Mouse (Mus musculus): ENCODE measurements around the gene Zfpm1. TPM values are rescaled to one million over a fixed set of nuclear protein-coding genes. Genes with fewer than 3 reads are reported as not detected.

The Zfpm1 gene
- 26.0 and 36.1 TPM in 2 replicates for polyA plus RNA-seq (2012; rRNA removed)

- no peak for DNase-seq (ENCODE audit: extremely low spot score in 1 of 2, low spot score in 1 of 2)
Observed at GRCm38 (mm10) chr8:122282035-122282358, at the start of gene Zfpm1. Gene Zfpm1 (plus strand): TSS chr8:122282141.

- DNase-seq (ENCODE audit: extremely low spot score in 1 of 2, low spot score in 1 of 2), result no peak
Observed at GRCm38 (mm10) chr8:122234055-122234454, 47.9 kb upstream of the Zfpm1 start.

DNA sequence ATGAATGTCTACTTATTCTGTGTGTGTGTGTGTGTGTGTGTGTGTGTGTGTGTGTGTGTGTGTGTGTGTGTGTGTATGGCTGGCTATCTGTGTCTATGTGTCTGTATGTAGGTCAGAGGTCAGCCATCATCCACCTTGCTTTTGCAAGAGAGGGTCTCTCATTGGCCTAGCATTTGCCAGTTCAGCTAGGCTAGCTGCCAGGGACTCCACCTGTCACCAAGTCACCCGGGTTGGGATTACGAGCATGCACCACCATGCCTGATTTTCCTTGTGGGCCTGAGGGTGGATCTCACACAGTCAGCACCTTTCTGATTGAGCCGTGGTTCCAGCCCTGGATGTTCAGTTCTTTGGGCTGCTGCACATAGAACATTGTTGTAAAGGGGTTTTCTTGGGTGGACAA is 45.4 kb upstream of the Zfpm1 start:
- DNase-seq (ENCODE audit: extremely low spot score in 1 of 2, low spot score in 1 of 2), result no peak

DNA sequence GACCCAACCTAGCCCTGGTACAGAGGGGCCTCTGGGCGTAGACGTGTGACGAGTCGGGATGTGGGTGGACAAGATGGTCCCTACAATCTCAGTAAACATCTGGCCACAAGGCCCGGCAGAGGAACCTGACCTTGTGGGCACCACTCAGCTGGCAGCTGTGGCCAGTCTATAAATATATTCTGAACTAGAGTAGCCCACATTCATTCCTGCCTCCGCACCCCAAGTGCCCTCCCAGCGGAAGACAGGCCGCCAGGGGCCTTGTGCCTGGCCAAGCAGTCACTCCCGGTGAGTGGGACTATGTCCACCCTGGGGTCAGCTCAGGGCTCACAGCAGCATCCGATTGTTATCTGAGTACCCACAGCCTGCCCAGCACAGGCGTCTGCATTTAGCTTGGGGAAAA is 43.7 kb upstream of the Zfpm1 start:
- no peak for DNase-seq (ENCODE audit: extremely low spot score in 1 of 2, low spot score in 1 of 2)

GRCm38 (mm10) chr8:122238731-122239130 is 43.2 kb upstream of the Zfpm1 start:
- no peak for DNase-seq (ENCODE audit: extremely low spot score in 1 of 2, low spot score in 1 of 2)

DNA sequence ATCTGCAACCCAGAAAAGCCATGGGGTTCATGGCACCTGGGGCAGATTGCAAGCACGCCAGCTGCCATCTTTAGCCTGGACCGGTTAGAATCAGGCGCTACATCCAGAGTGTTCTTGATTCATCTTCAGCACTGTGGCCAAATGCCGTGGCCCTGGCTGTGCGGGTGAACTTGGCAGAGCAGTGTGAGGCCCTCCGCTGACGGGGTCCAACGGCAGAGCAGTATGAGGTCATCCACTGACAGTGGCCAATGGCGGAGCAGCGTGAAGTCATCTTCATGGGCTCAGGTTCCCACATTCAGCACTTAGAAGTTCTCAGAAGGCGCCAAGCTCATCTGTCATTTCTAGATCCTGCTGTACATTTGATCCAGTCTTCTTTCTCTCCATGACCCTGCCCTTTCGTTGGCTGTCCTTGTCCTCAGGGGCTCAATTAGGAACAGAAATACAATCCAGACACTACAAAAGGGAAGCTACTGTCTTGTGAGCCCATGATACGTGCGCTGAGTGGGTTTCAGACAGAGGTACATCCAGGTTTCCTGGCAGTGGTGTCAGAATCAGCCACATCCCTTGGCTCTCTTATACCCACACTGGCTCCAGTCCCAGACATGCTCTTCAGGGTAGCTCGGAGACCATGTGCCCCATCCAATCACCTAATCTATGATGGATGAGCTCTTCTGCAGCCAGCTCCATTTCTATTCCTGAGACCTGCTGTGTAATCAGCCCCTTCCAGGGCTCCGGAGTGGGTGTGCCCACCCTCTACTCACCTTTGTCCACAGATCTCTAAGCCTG is 41.5 kb upstream of the Zfpm1 start:
- DNase-seq (ENCODE audit: extremely low spot score in 1 of 2, low spot score in 1 of 2), result no peak

GRCm38 (mm10) chr8:122243310-122243709 is 38.6 kb upstream of the Zfpm1 start:
- no peak for DNase-seq (ENCODE audit: extremely low spot score in 1 of 2, low spot score in 1 of 2)

- no peak for DNase-seq (ENCODE audit: extremely low spot score in 1 of 2, low spot score in 1 of 2)
Observed at GRCm38 (mm10) chr8:122245161-122245560, 36.8 kb upstream of the Zfpm1 start.

DNA sequence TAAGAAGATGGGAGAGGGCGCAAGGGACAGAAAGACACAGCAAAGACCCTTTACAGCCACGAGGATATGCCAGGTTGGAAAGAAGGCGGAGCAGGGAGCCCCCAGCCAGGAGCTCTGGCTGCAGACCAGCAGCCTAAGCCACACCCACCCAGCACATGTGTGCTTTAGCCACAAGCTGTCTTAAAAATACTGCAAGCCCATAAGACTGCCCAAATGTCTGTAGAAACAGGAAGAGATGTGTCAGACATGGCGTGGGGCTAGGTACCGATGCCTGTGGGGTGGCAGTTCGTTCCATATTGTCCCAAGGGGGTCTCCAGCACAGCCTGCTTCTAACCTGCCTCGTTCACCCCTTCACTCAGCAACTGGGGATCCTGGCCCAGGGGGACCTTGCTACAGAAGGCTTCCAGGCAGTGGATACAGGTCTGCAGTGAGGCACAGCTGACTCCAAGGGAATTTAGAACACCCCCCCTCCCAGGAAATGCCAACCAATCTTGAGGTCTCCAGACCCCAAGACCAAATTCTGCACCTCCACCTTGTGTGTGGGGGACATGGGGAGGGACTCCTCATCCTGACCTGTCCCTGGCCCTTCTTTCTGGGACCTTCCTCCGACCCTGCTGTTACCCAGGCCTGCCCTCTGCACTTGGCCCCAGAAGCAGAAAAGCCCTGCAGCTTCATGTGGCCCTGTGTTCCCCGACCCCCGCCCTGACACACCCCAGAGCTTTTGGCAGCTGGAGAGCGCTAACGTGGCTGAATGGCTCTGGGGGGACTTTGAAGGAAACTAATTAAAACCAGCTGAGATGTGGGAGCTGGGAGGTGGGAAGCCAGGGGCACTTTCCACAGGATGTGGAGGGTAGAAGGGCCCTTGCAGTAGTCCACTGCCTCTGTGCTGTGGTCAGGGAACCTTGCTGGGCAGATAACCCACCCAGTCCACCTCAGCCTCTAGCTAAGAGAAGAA is 35.4 kb upstream of the Zfpm1 start:
- DNase-seq (ENCODE audit: extremely low spot score in 1 of 2, low spot score in 1 of 2), result no peak

DNA sequence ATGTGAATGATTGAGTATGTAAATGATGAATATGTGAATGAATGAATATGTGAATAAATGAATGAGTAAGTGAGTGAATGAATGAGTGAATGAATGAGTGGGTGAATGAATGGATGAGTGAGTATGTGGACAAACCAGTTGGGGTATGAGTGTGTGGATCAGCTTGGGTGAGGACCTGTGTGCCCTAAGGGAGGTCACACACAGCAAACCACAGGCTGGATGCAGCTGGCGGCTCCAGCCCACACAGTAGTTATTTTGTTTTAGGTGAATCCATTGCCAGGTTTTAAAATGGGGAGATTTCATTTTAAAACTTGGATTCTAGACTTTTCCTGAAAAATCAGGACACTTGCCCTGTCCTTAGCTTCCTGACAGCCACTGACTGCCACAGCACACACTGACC is 30.2 kb upstream of the Zfpm1 start:
- DNase-seq (ENCODE audit: extremely low spot score in 1 of 2, low spot score in 1 of 2), result no peak

DNA sequence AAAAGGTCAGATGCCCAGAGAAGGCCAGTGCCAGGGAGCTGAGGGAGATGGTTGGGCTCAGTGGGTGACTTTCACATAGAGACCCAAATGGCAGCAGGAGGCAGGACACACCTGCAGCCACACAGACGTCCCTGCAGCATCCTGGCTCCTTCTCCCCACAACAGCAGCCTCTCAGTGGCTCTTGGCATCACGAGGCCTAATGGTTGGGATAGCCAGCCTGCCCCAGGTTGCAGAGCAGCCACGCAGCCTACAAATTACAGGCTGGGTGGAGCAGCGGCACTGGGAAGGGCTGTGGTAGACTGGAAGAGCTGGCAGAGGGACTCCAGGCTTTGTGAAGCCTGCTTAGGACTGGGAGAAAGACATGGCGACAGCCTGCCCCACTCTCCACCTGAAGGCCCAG is 29.6 kb upstream of the Zfpm1 start:
- no peak for DNase-seq (ENCODE audit: extremely low spot score in 1 of 2, low spot score in 1 of 2)

DNA sequence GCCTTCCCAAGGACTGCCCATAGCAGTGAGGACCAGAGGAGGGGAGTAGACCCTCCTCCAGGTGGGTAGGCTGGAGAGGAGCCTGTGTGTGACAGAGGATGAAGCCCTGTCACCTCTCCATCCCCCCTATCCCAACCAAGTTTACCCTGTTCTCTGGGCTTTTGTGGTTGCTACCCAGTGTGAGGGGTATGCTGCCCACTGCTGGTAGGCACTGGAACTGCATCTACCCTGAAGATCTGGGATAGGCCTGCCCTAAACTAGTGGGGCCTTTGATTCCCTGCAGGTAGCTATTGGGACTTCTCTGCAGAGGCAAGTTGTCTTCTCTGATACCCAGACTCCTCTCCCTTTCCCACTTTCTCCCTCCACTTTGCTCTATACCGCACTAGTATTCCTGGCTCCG is 22.6 kb upstream of the Zfpm1 start:
- DNase-seq (ENCODE audit: extremely low spot score in 1 of 2, low spot score in 1 of 2), result peak in 1 of 2 experiments; percentile 86

DNA sequence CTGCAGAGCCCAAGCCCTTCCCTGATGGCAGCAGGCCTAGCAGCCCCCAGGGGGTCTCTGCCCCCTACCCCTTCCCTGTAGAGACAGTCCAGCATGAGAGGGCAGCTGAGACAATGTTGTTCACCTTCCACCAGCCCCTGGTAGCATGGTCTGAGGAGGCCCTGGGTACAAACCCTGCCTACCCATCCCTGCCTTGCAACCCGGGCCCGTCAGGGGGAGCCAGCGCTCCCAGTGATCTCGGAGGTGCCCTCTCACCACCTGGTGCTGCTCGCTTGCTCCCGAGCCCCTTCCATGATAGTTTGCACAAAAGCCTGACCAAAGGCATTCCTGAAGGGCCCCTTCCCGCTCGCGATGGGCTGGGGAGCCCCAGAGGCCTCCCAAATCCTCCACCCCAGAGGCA is 21.2 kb upstream of the Zfpm1 start:
- no peak for DNase-seq (ENCODE audit: extremely low spot score in 1 of 2, low spot score in 1 of 2)

DNA sequence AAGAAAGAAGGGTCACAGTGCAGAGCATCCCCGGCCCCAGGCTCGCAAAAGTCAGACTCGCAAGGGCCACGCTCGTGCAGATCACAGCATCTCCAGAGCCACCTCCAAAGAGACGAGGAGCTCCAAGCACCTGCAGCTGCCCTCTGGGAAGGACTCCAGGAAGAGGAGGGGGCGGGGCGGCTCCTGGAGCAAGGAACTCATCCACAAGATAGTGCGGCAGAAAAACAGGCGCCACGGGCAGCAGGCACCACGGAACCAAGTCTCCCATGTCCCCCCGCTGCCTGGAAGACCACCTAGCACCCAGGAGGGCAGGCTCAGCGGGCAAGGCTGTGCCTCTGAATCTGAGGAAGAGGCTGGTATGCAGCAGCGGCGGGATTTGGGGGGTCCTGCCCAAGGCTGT is 19.1 kb upstream of the Zfpm1 start:
- no peak for DNase-seq (ENCODE audit: extremely low spot score in 1 of 2, low spot score in 1 of 2)

GRCm38 (mm10) chr8:122264243-122264642 is 17.7 kb upstream of the Zfpm1 start:
- DNase-seq (ENCODE audit: extremely low spot score in 1 of 2, low spot score in 1 of 2), result no peak

- no peak for DNase-seq (ENCODE audit: extremely low spot score in 1 of 2, low spot score in 1 of 2)
Observed at GRCm38 (mm10) chr8:122265522-122265921, 16.4 kb upstream of the Zfpm1 start.

- DNase-seq (ENCODE audit: extremely low spot score in 1 of 2, low spot score in 1 of 2), result no peak
Observed at GRCm38 (mm10) chr8:122266867-122267266, 15.1 kb upstream of the Zfpm1 start.

DNA sequence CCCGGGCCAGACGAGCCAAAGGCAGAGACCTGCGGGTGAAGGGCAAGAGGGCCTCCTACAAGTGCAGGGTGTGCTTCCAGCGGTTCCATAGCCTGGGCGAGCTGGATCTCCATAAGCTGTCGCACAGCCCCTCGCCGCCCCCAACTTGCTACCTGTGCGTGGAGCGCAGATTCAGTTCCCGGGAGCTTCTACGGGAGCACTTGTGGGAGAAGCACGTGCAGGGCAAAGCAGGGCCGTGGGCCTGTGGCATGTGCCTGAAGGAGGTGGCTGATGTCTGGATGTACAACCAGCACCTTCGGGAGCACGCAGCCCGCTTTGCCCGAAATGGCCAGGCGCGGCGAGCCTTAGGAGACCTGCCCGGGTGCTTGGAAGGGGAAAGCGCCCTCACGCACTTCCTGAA is 13.1 kb upstream of the Zfpm1 start:
- no peak for DNase-seq (ENCODE audit: extremely low spot score in 1 of 2, low spot score in 1 of 2)

DNA sequence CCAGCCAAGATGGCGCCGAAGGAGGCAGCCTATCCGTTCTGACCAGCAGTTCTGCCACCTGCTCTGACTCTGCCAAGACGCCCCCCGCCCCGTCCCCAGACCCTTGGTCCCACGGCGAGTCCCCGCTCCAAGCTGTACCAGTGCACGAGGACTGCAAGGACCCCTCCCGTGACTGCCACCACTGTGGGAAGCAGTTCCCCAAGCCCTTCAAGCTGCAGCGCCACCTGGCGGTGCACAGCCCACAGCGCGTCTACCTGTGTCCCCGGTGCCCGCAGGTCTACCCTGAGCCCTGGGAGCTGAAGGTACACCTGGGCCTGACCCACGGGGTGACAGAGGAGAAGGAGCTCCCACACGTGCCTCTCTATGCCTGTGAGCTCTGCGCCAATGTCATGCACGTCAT is 12.5 kb upstream of the Zfpm1 start:
- peak in 1 of 2 experiments; percentile 86 for DNase-seq (ENCODE audit: extremely low spot score in 1 of 2, low spot score in 1 of 2)

GRCm38 (mm10) chr8:122270555-122270954 is 11.4 kb upstream of the Zfpm1 start:
- no peak for DNase-seq (ENCODE audit: extremely low spot score in 1 of 2, low spot score in 1 of 2)

- peak in 1 of 2 experiments; percentile 77 for DNase-seq (ENCODE audit: extremely low spot score in 1 of 2, low spot score in 1 of 2)
Observed at GRCm38 (mm10) chr8:122273152-122273551, 8.8 kb upstream of the Zfpm1 start.

- no peak for DNase-seq (ENCODE audit: extremely low spot score in 1 of 2, low spot score in 1 of 2)
Observed at GRCm38 (mm10) chr8:122273826-122274225, 8.1 kb upstream of the Zfpm1 start.
